Mouse (Mus musculus): Measurements from ENCODE around the gene Fzd4. TPM values are rescaled to one million over a fixed set of nuclear protein-coding genes. Genes with fewer than 3 reads are reported as not detected.

The Fzd4 gene
- polyA plus RNA-seq, 1 experiment = 1.2 TPM

DNA sequence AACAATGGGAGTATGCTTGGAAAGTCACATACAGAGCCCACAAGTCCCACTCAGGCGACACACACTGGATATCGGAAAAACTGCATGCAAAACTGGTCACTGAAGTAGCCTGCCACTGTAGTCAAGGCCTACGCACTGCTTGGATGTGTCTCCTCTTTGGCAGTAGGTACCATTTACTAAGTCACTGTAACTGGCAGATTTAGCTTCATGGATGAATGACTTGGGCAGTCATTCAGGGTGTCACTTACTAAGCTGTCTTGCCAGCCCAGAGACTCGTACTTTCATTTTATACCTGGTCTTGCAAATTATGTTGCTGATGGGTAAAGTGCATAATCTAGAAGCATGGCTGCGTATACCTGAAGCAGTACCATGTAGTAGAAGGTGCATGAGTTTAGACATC lies 17.1 kb downstream of the Fzd4 start:
- Histone ChIP-seq H3K4me1 (ENCODE audit: control insufficient read depth, insufficient read depth, low read length) (no peaks in the 10 kb centered on the region), H3K4me3 (ENCODE audit: control insufficient read depth, low read depth, low read length) (no peak overlapping the region), H3K27me3 (ENCODE audit: control insufficient read depth, insufficient read depth, low read length) (no peaks in the 10 kb centered on the region), H3K27ac (ENCODE audit: control insufficient read depth, insufficient read depth, low read depth, low read length) (no peak overlapping the region), H3K36me3 (ENCODE audit: control insufficient read depth, insufficient read depth, low read length) (no peaks in the 10 kb centered on the region)
- TF ChIP-seq POLR2A (IDR thresholded peaks at IDR 0.05; ENCODE audit: control insufficient read depth, low read depth, low read length) (no peak), CTCF (IDR thresholded peaks at IDR 0.05; ENCODE audit: control insufficient read depth, insufficient read depth, insufficient replicate concordance, low read depth, low read length) (no peak)

DNA sequence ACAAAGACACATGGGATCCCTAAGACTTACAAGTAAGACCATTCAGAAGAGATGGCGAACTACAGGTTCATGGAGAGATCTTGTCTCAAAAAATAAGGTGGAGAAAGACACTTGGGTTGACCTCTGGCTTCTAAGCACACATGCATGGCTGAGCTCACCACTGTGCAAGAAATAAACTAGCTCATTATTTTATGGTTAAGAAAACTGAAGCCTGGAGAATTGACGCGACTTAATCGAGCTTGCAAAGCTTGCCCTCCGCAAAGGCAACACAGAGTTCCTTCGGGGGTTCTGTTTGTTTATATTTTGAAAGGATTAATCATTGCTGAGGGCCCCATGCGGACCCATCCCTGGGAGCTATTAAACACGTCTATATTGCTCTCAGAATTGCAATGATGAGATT lies 18.5 kb downstream of the Fzd4 start:
- Histone ChIP-seq H3K36me3 (ENCODE audit: control insufficient read depth, insufficient read depth, low read length) (no peaks in the 10 kb centered on the region), H3K27me3 (ENCODE audit: control insufficient read depth, insufficient read depth, low read length) (no peaks in the 10 kb centered on the region), H3K27ac (ENCODE audit: control insufficient read depth, insufficient read depth, low read depth, low read length) (no peak overlapping the region), H3K4me3 (ENCODE audit: control insufficient read depth, low read depth, low read length) (no peak overlapping the region), H3K4me1 (ENCODE audit: control insufficient read depth, insufficient read depth, low read length) (no peaks in the 10 kb centered on the region)
- TF ChIP-seq CTCF (IDR thresholded peaks at IDR 0.05; ENCODE audit: control insufficient read depth, insufficient read depth, insufficient replicate concordance, low read depth, low read length) = no peak
- no peak for TF ChIP-seq POLR2A (IDR thresholded peaks at IDR 0.05; ENCODE audit: control insufficient read depth, low read depth, low read length)

DNA sequence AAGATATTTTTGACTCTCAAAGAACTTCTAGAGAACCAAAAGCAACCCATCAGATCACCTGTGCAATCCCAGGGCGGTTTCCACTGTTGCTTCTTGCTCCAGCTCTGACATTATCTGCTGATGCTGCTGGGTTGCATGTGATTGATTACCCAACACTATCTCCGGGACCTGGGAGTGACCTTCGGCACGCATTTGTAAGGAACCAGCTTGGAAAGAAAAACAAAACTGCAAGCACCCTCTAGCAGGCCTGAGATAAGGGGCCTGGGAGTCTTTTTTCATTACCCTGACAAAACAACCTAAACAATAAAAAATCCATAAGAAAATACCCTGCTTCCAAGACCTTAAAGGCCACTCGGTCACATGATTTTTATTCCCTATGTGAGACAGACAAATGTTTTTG lies 19.0 kb downstream of the Fzd4 start:
- no peak overlapping the region for H3K4me3 ChIP-seq (ENCODE audit: control insufficient read depth, low read depth, low read length)
- no peaks in the 10 kb centered on the region for H3K36me3 ChIP-seq (ENCODE audit: control insufficient read depth, insufficient read depth, low read length)
- H3K27ac ChIP-seq (ENCODE audit: control insufficient read depth, insufficient read depth, low read depth, low read length) = no peak overlapping the region
- no peaks in the 10 kb centered on the region for H3K27me3 ChIP-seq (ENCODE audit: control insufficient read depth, insufficient read depth, low read length)
- TF ChIP-seq CTCF (IDR thresholded peaks at IDR 0.05; ENCODE audit: control insufficient read depth, insufficient read depth, insufficient replicate concordance, low read depth, low read length) = no peak
- TF ChIP-seq POLR2A (IDR thresholded peaks at IDR 0.05; ENCODE audit: control insufficient read depth, low read depth, low read length) = no peak
- no peaks in the 10 kb centered on the region for H3K4me1 ChIP-seq (ENCODE audit: control insufficient read depth, insufficient read depth, low read length)

DNA sequence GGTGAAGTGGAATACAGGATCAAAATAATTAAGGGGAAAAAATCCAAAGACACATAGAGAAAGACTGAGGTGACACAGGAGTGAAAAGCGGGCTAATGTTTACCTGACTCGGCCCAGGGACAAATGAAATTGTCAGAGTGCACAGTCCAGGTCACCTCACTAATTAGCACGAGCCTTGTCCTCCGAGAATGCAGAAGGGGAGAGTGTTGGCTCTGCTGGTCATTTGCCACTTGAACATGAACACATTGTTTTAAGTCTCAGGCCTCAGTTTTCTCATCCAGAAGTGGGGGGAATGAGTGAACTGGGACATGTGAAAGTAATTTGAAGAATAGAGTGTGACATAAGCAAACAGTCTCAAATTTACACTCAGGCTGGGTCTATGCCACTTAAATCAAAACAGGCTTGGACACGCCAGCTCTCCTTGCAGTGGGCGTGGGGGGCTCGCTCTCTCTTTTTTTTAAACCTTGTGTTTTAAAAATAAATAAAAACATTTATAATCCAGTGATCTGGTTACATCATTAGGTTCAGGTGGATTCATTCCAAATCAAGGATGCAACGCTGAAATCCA lies 19.6 kb downstream of the Fzd4 start:
- no peaks in the 10 kb centered on the region for H3K27me3 ChIP-seq (ENCODE audit: control insufficient read depth, insufficient read depth, low read length)
- no peak overlapping the region for H3K4me3 ChIP-seq (ENCODE audit: control insufficient read depth, low read depth, low read length)
- no peaks in the 10 kb centered on the region for H3K36me3 ChIP-seq (ENCODE audit: control insufficient read depth, insufficient read depth, low read length)
- H3K27ac ChIP-seq (ENCODE audit: control insufficient read depth, insufficient read depth, low read depth, low read length) = no peak overlapping the region
- no peak for TF ChIP-seq CTCF (IDR thresholded peaks at IDR 0.05; ENCODE audit: control insufficient read depth, insufficient read depth, insufficient replicate concordance, low read depth, low read length)
- TF ChIP-seq POLR2A (IDR thresholded peaks at IDR 0.05; ENCODE audit: control insufficient read depth, low read depth, low read length) = no peak
- H3K4me1 ChIP-seq (ENCODE audit: control insufficient read depth, insufficient read depth, low read length) = no peaks in the 10 kb centered on the region

DNA sequence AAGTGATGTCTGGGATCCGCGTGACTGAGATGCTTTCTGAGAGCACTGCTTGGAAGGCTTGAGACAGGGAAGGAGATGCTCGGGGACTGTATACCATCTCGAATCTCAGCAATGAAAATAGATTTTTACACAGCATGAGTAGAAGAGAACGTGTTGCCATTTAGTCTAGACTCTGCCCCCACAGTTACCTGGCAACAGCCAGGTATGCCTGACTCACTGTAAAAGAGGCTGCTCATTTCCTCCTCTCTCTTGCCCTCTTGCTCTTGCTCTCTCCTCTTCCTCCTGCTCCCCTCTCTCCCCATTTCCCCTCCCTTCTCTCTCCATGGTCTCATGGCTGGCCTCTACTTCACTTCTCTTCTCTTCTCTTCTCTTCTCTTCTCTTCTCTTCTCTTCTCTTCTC lies 20.5 kb downstream of the Fzd4 start:
- Histone ChIP-seq H3K36me3 (ENCODE audit: control insufficient read depth, insufficient read depth, low read length) (no peaks in the 10 kb centered on the region), H3K4me1 (ENCODE audit: control insufficient read depth, insufficient read depth, low read length) (no peaks in the 10 kb centered on the region), H3K27ac (ENCODE audit: control insufficient read depth, insufficient read depth, low read depth, low read length) (no peak overlapping the region), H3K27me3 (ENCODE audit: control insufficient read depth, insufficient read depth, low read length) (no peaks in the 10 kb centered on the region), H3K4me3 (ENCODE audit: control insufficient read depth, low read depth, low read length) (no peak overlapping the region)
- TF ChIP-seq CTCF (IDR thresholded peaks at IDR 0.05; ENCODE audit: control insufficient read depth, insufficient read depth, insufficient replicate concordance, low read depth, low read length) = no peak
- no peak for TF ChIP-seq POLR2A (IDR thresholded peaks at IDR 0.05; ENCODE audit: control insufficient read depth, low read depth, low read length)

DNA sequence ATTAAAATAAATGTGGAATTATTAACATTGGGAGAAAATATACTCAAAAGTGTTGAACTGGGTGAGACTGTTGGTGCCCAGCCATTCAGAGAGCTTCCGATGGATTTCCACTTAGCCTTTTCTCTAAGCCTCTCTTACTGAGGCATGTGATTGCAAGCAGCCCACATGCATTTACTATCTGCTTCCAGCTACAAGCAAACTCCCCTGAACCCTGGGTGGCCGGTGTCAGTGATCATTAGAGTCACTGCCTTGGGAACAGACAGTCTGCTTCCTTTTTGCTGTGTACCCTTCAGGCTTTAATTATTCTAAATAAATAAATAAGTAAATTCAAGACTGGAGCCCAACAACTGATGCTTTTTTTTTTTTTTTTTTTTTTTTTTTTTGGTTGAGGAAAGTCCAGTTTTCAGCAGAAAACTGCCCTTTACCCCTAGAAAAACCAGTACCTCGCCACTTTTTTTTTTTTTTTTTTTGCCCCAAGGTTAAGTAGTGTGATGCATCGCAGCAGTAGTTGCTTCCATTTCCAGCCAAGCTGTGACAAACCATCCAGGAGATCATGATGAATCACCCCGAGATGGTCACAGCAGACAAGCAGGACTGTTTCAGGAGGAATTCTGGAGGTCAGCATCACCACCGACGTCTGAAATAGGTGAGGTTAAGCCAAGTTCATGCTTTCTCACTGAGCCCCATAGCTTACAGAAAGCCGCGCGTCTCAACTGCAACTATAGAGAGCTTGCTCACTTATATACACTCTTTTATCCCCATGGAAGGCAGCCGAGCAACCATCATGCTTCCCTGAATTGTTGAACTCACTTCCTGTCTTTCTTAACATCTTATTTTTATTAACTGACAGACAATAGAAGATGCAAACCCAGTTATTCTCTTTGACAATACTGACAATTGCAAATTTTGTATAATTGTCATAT lies 21.9 kb downstream of the Fzd4 start:
- H3K4me1 ChIP-seq (ENCODE audit: control insufficient read depth, insufficient read depth, low read length) = no peaks in the 10 kb centered on the region
- H3K36me3 ChIP-seq (ENCODE audit: control insufficient read depth, insufficient read depth, low read length) = no peaks in the 10 kb centered on the region
- no peak overlapping the region for H3K4me3 ChIP-seq (ENCODE audit: control insufficient read depth, low read depth, low read length)
- TF ChIP-seq CTCF (IDR thresholded peaks at IDR 0.05; ENCODE audit: control insufficient read depth, insufficient read depth, insufficient replicate concordance, low read depth, low read length) = no peak
- TF ChIP-seq POLR2A (IDR thresholded peaks at IDR 0.05; ENCODE audit: control insufficient read depth, low read depth, low read length) = no peak
- H3K27ac ChIP-seq (ENCODE audit: control insufficient read depth, insufficient read depth, low read depth, low read length) = no peak overlapping the region
- H3K27me3 ChIP-seq (ENCODE audit: control insufficient read depth, insufficient read depth, low read length) = no peaks in the 10 kb centered on the region

DNA sequence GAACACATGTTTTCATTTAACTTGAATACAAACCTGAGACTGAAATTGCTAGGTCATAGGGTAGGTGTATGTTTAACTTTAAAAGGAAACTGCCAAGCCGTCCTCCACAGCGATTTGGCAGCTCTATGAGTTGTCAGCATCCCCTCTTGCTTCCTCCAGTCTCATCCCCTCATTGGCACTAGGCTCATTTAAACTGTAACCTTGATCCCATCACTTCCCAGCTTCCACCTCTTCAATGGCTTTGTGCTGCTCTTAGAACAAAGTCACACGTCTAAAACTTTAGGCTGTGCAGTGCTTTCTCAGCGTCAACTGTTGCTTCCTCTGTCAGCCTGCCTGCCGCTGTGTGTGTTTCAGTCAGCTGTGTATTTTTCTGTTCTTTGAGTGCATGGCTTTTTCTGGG lies 22.9 kb downstream of the Fzd4 start:
- Histone ChIP-seq H3K4me1 (ENCODE audit: control insufficient read depth, insufficient read depth, low read length) (no peaks in the 10 kb centered on the region), H3K4me3 (ENCODE audit: control insufficient read depth, low read depth, low read length) (no peak overlapping the region), H3K27me3 (ENCODE audit: control insufficient read depth, insufficient read depth, low read length) (no peaks in the 10 kb centered on the region), H3K27ac (ENCODE audit: control insufficient read depth, insufficient read depth, low read depth, low read length) (no peak overlapping the region), H3K36me3 (ENCODE audit: control insufficient read depth, insufficient read depth, low read length) (no peaks in the 10 kb centered on the region)
- TF ChIP-seq CTCF (IDR thresholded peaks at IDR 0.05; ENCODE audit: control insufficient read depth, insufficient read depth, insufficient replicate concordance, low read depth, low read length) = no peak
- no peak for TF ChIP-seq POLR2A (IDR thresholded peaks at IDR 0.05; ENCODE audit: control insufficient read depth, low read depth, low read length)

All from testis, adult 2 months (tissue).